In the genomic region with DNA sequence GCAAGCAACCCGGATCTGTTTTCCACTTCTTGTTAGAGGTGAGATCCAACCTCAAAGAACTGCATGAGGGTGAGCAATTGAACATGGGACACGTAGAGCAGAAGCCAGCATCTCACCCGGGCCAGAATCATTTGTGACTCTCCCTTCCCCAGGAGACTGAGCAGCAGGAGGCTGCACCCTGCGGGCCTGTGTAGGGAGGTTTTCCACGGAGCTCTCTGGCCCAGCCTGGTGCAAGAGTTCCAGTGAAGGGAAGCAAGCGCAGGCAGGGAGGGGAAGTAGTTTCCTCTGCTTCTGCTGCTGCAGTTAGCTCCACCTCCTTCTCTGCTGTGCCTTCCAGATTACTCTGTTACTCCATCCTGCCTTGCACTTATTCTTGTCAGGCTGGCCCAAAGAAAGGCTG, we compare ENCODE assay signal across 8 mouse cellular contexts.
DNase-seq lines count a peak whose midpoint lies in the region; ATAC-seq and TF ChIP-seq lines count a peak whose summit lies in the region.

No protein-coding gene starts in this region.

- peak overlapping the region; percentile 46 for H3K4me2 ChIP-seq in heart, embryonic 13.5 days
- H3K4me2 ChIP-seq in liver, embryonic 15.5 days = no peak overlapping the region

- no peak overlapping the region for H3K4me3 ChIP-seq in heart, embryonic 13.5 days
- H3K4me3 ChIP-seq in liver, embryonic 15.5 days (replicated peaks) = no peak overlapping the region
- no peak overlapping the region for H3K4me3 ChIP-seq in left cerebral cortex, adult 2 months

- no peaks in the 10 kb centered on the region for H3K27me3 ChIP-seq in heart, embryonic 13.5 days (replicated peaks)
- no peaks in the 10 kb centered on the region for H3K27me3 ChIP-seq in liver, embryonic 15.5 days

- no peak for TF ChIP-seq CTCF in left cerebral cortex, adult 2 months (IDR thresholded peaks at IDR 0.05)

- peaks cover 12% of the 10 kb centered on the region for H3K36me3 ChIP-seq in heart, embryonic 13.5 days
- H3K36me3 ChIP-seq in liver, embryonic 15.5 days (replicated peaks) = no peaks in the 10 kb centered on the region

- no peak overlapping the region; the same call in 1 of the 2 replicates for H3K9ac ChIP-seq in heart, embryonic 13.5 days
- no peak overlapping the region for H3K9ac ChIP-seq in liver, embryonic 15.5 days

- H3K27ac ChIP-seq in heart, embryonic 13.5 days (replicated peaks) = peak overlapping the region; percentile 39; the same call in 1 of the 2 replicates
- H3K27ac ChIP-seq in liver, embryonic 15.5 days (replicated peaks) = no peak overlapping the region
- no peak overlapping the region for H3K27ac ChIP-seq in left cerebral cortex, adult 2 months

- peaks cover 13% of the 10 kb centered on the region for H3K4me1 ChIP-seq in heart, embryonic 13.5 days
- H3K4me1 ChIP-seq in liver, embryonic 15.5 days (replicated peaks) = peaks cover 8% of the 10 kb centered on the region; the same call in 1 of the 2 replicates

- no peak for ATAC-seq in heart, embryonic 13.5 days (ENCODE audit: extremely low read depth, insufficient number of reproducible peaks, low FRiP score, low TSS enrichment)
- ATAC-seq in liver, embryonic 15.5 days (ENCODE audit: insufficient read depth) = peak; percentile 41; the same call in 1 of the 2 replicates

- 0 out of 2 replicates have a peak, but pooled peaks cover 3% of the 10 kb centered on the region for H3K9me3 ChIP-seq in heart, embryonic 13.5 days
- no peaks in the 10 kb centered on the region for H3K9me3 ChIP-seq in liver, embryonic 15.5 days (replicated peaks)

- DNase-seq in 416B (ENCODE audit: low read depth) (peak; percentile 32), MEL-GATA-1-ER (ENCODE audit: extremely low read depth, low read depth) (peak; percentile 9)
- no peak for DNase-seq in left cerebral cortex, adult 2 months (ENCODE audit: extremely low spot score in 1 of 2, low spot score in 2 of 2)
- DNase-seq in testis, postnatal 14 days (ENCODE audit: low spot score) = no peak
- DNase-seq in cerebellum, postnatal 10 days = no peak
- no peak for DNase-seq in layer of hippocampus, postnatal 10 days (ENCODE audit: low spot score in 2 of 2)

- intact Hi-C loops in left cerebral cortex, adult 2 months (cut with DNase I) = no loop called here

- 31% methylated on average over 6 of the region's 6 CpGs for WGBS in heart, embryonic 13.5 days
- 19% methylated on average over 6 of the region's 6 CpGs for WGBS in liver, embryonic 15.5 days (ENCODE audit: insufficient replicate concordance)

Comparison
In these comparisons a context has a peak if more than half of its experiments do, and no peak if none do; other contexts are left out.
1. DNase-seq: peak in 416B (single experiment) and MEL-GATA-1-ER (single experiment); none in left cerebral cortex, adult 2 months (0 of 2), testis, postnatal 14 days (single experiment), cerebellum, postnatal 10 days (0 of 2) and layer of hippocampus, postnatal 10 days (0 of 2).